Mouse (Mus musculus): ENCODE results near the gene Snx1. TPM values are rescaled to one million over a fixed set of nuclear protein-coding genes. Genes with fewer than 3 reads are reported as not detected.

Gene Snx1
- polyA plus RNA-seq, 1 experiment from 2014 or later = 136 TPM

- no peak overlapping the region for H3K9ac ChIP-seq (replicated peaks)
- ATAC-seq (ENCODE audit: low FRiP score, low read depth) = no peak
- no peak overlapping the region for H3K4me3 ChIP-seq
- no peak overlapping the region for H3K4me2 ChIP-seq (replicated peaks)
- H3K36me3 ChIP-seq = peaks cover 13% of the 10 kb centered on the region
- no peaks in the 10 kb centered on the region for H3K27me3 ChIP-seq
- no peak overlapping the region for H3K27ac ChIP-seq (replicated peaks)
- peaks cover 6% of the 10 kb centered on the region; the same call in 1 of the 2 replicates for H3K4me1 ChIP-seq
- WGBS = 84% methylated on average over 4 of the region's 4 CpGs
- H3K9me3 ChIP-seq = no peaks in the 10 kb centered on the region
Observed at GRCm38 (mm10) chr9:66081999-66082398, 44.4 kb downstream of the Snx1 start.

- H3K9me3 ChIP-seq = no peaks in the 10 kb centered on the region
- no peak overlapping the region for H3K4me3 ChIP-seq
- H3K27me3 ChIP-seq = no peaks in the 10 kb centered on the region
- peaks cover 6% of the 10 kb centered on the region; the same call in 1 of the 2 replicates for H3K4me1 ChIP-seq
- H3K27ac ChIP-seq (replicated peaks) = no peak overlapping the region
- no peak overlapping the region for H3K9ac ChIP-seq (replicated peaks)
- WGBS = 83% methylated on average over 3 of the region's 3 CpGs
- H3K4me2 ChIP-seq (replicated peaks) = no peak overlapping the region
- no peak for ATAC-seq (ENCODE audit: low FRiP score, low read depth)
- peaks cover 2% of the 10 kb centered on the region; the same call in 1 of the 2 replicates for H3K36me3 ChIP-seq
Observed at GRCm38 (mm10) chr9:66080804-66081459, 45.5 kb downstream of the Snx1 start.

GRCm38 (mm10) chr9:66078493-66078892, 47.9 kb downstream of the Snx1 start:
- H3K9me3 ChIP-seq = no peaks in the 10 kb centered on the region
- WGBS = 13% methylated on average over 14 of the region's 14 CpGs
- H3K4me2 ChIP-seq (replicated peaks) = peak overlapping the region; percentile 16; the same call in 1 of the 2 replicates
- no peak for ATAC-seq (ENCODE audit: low FRiP score, low read depth)
- H3K27ac ChIP-seq (replicated peaks) = peak overlapping the region; percentile 43; the same call in 1 of the 2 replicates
- H3K4me1 ChIP-seq = peaks cover 6% of the 10 kb centered on the region; the same call in 1 of the 2 replicates
- no peak overlapping the region for H3K4me3 ChIP-seq
- H3K9ac ChIP-seq (replicated peaks) = 0 out of 2 replicates have a peak overlapping the region, but pooled peaks have one; percentile 24
- no peaks in the 10 kb centered on the region for H3K27me3 ChIP-seq
- no peaks in the 10 kb centered on the region for H3K36me3 ChIP-seq

GRCm38 (mm10) chr9:66078072-66078471, 48.3 kb downstream of the Snx1 start:
- H3K4me2 ChIP-seq (replicated peaks) = peak overlapping the region; percentile 16; the same call in 1 of the 2 replicates
- 71% methylated on average over 3 of the region's 3 CpGs for WGBS

GRCm38 (mm10) chr9:66072754-66073153, 53.6 kb downstream of the Snx1 start:
- no peak overlapping the region for H3K9ac ChIP-seq (replicated peaks)
- no peak for ATAC-seq (ENCODE audit: low FRiP score, low read depth)
- no peak overlapping the region for H3K4me2 ChIP-seq (replicated peaks)
- 87% methylated on average over 7 of the region's 7 CpGs for WGBS
- peaks cover 43% of the 10 kb centered on the region for H3K27me3 ChIP-seq
- H3K9me3 ChIP-seq = no peaks in the 10 kb centered on the region
- no peak overlapping the region for H3K27ac ChIP-seq (replicated peaks)
- H3K4me3 ChIP-seq = no peak overlapping the region
- H3K4me1 ChIP-seq = peaks cover 12% of the 10 kb centered on the region
- no peaks in the 10 kb centered on the region for H3K36me3 ChIP-seq

More at GRCm38 (mm10) chr9:66078072-66078471, 48.3 kb downstream of the Snx1 start:
- Histone ChIP-seq H3K36me3 (no peaks in the 10 kb centered on the region), H3K9me3 (no peaks in the 10 kb centered on the region), H3K9ac (replicated peaks) (0 out of 2 replicates have a peak overlapping the region, but pooled peaks have one; percentile 24), H3K27ac (replicated peaks) (peak overlapping the region; percentile 43; the same call in 1 of the 2 replicates), H3K27me3 (0 out of 2 replicates have a peak, but pooled peaks cover 2% of the 10 kb centered on the region), H3K4me3 (no peak overlapping the region), H3K4me1 (peaks cover 6% of the 10 kb centered on the region; the same call in 1 of the 2 replicates)
- ATAC-seq (ENCODE audit: low FRiP score, low read depth) = no peak

- Histone ChIP-seq H3K27ac (replicated peaks) (no peak overlapping the region), H3K4me3 (no peak overlapping the region), H3K4me1 (peaks cover 14% of the 10 kb centered on the region), H3K4me2 (replicated peaks) (no peak overlapping the region), H3K9ac (replicated peaks) (no peak overlapping the region), H3K36me3 (peaks cover 22% of the 10 kb centered on the region), H3K9me3 (no peaks in the 10 kb centered on the region), H3K27me3 (peaks cover 63% of the 10 kb centered on the region)
- 86% methylated on average over 5 of the region's 5 CpGs for WGBS
- ATAC-seq (ENCODE audit: low FRiP score, low read depth) = no peak; the same call in 1 of the 2 replicates
Observed at GRCm38 (mm10) chr9:66070151-66070550, 56.2 kb downstream of the Snx1 start.

GRCm38 (mm10) chr9:66069583-66069982, 56.8 kb downstream of the Snx1 start, which contains the start of gene Snx22:
Snx22 (minus strand) TSS chr9:66069719.
- Histone ChIP-seq H3K36me3 (peaks cover 25% of the 10 kb centered on the region), H3K4me2 (replicated peaks) (peak within 1 kb of the TSS; percentile 73), H3K9ac (replicated peaks) (peak within 1 kb of the TSS; percentile 63), H3K27me3 (peaks cover 63% of the 10 kb centered on the region), H3K4me1 (peaks cover 14% of the 10 kb centered on the region), H3K27ac (replicated peaks) (no peak within 1 kb of the TSS), H3K9me3 (no peaks in the 10 kb centered on the region), H3K4me3 (peak within 1 kb of the TSS; percentile 50)
- peak; percentile 88 for ATAC-seq (ENCODE audit: low FRiP score, low read depth)
- 1% methylated on average over 22 of the region's 22 CpGs for WGBS

- peaks cover 63% of the 10 kb centered on the region for H3K27me3 ChIP-seq
- H3K4me1 ChIP-seq = peaks cover 14% of the 10 kb centered on the region
- WGBS = 3% methylated on average over 30 of the region's 30 CpGs
- ATAC-seq (ENCODE audit: low FRiP score, low read depth) = peak; percentile 52
- H3K4me2 ChIP-seq (replicated peaks) = peak overlapping the region; percentile 73
- no peaks in the 10 kb centered on the region for H3K9me3 ChIP-seq
- no peak overlapping the region for H3K27ac ChIP-seq (replicated peaks)
- peaks cover 30% of the 10 kb centered on the region for H3K36me3 ChIP-seq
- H3K4me3 ChIP-seq = peak overlapping the region; percentile 50
- H3K9ac ChIP-seq (replicated peaks) = peak overlapping the region; percentile 63
Observed at GRCm38 (mm10) chr9:66068971-66069391, 57.4 kb downstream of the Snx1 start.

GRCm38 (mm10) chr9:66068056-66068455, 58.3 kb downstream of the Snx1 start:
- ATAC-seq (ENCODE audit: low FRiP score, low read depth) = no peak
- Histone ChIP-seq H3K9ac (replicated peaks) (no peak overlapping the region), H3K4me2 (replicated peaks) (no peak overlapping the region), H3K9me3 (no peaks in the 10 kb centered on the region), H3K4me3 (no peak overlapping the region), H3K27me3 (peaks cover 61% of the 10 kb centered on the region), H3K4me1 (peaks cover 14% of the 10 kb centered on the region), H3K27ac (replicated peaks) (no peak overlapping the region), H3K36me3 (peaks cover 40% of the 10 kb centered on the region)
- 60% methylated on average over 4 of the region's 4 CpGs for WGBS

- no peak for ATAC-seq (ENCODE audit: low FRiP score, low read depth)
- WGBS = 16% methylated on average over 5 of the region's 5 CpGs
Observed at GRCm38 (mm10) chr9:66067542-66067941, 58.8 kb downstream of the Snx1 start.

GRCm38 (mm10) chr9:66066791-66067190, 59.6 kb downstream of the Snx1 start:
- Histone ChIP-seq H3K27me3 (peaks cover 55% of the 10 kb centered on the region), H3K9me3 (no peaks in the 10 kb centered on the region), H3K36me3 (peaks cover 49% of the 10 kb centered on the region), H3K4me2 (replicated peaks) (no peak overlapping the region), H3K4me1 (peaks cover 14% of the 10 kb centered on the region), H3K27ac (replicated peaks) (no peak overlapping the region), H3K4me3 (no peak overlapping the region), H3K9ac (replicated peaks) (no peak overlapping the region)
- 87% methylated on average over 3 of the region's 3 CpGs for WGBS
- no peak for ATAC-seq (ENCODE audit: low FRiP score, low read depth)

More at GRCm38 (mm10) chr9:66067542-66067941, 58.8 kb downstream of the Snx1 start:
- H3K4me2 ChIP-seq (replicated peaks) = no peak overlapping the region
- no peak overlapping the region for H3K27ac ChIP-seq (replicated peaks)
- H3K27me3 ChIP-seq = peaks cover 56% of the 10 kb centered on the region
- H3K9me3 ChIP-seq = no peaks in the 10 kb centered on the region
- peaks cover 45% of the 10 kb centered on the region for H3K36me3 ChIP-seq
- no peak overlapping the region for H3K4me3 ChIP-seq
- no peak overlapping the region for H3K9ac ChIP-seq (replicated peaks)
- peaks cover 14% of the 10 kb centered on the region for H3K4me1 ChIP-seq

GRCm38 (mm10) chr9:66064316-66064715, 62.1 kb downstream of the Snx1 start:
- H3K4me1 ChIP-seq = peaks cover 23% of the 10 kb centered on the region
- no peak overlapping the region for H3K27ac ChIP-seq (replicated peaks)
- peaks cover 49% of the 10 kb centered on the region for H3K36me3 ChIP-seq
- no peaks in the 10 kb centered on the region for H3K9me3 ChIP-seq
- no peak overlapping the region for H3K9ac ChIP-seq (replicated peaks)
- H3K4me3 ChIP-seq = no peak overlapping the region
- H3K4me2 ChIP-seq (replicated peaks) = no peak overlapping the region
- ATAC-seq (ENCODE audit: low FRiP score, low read depth) = no peak
- WGBS = 95% methylated on average over 11 of the region's 11 CpGs
- H3K27me3 ChIP-seq = peaks cover 36% of the 10 kb centered on the region

All from midbrain, embryonic 12.5 days (tissue).